Mouse (Mus musculus): ENCODE results near the gene Pafah1b2. TPM values are rescaled to one million over a fixed set of nuclear protein-coding genes. Genes with fewer than 3 reads are reported as not detected.
A peak's percentile ranks its signal among the peaks of the same experiment; 100 is the strongest.

Pafah1b2 gene
- polyA plus RNA-seq, 1 experiment from 2014 or later = 220 TPM

DNA sequence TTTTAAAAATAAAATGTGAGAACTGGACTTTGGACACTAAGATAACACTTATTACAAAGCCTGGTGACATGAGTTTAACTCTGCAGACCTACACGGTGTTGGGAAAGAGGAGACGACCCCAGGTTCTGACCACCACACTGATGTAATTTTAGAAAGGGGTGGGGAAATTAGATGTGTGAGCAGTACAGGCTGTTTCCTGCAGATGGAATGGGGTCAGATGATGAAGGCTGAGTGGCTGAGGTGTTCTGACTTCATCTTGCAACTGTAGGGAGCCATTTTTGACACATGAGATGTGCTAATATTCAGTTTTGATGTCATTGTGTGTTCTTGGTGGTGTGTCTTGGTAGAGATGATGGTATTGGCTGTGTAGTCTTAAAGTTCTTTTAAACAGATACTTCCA is 28.7 kb upstream of the Pafah1b2 start:
- no peak overlapping the region for H3K4me3 ChIP-seq (replicated peaks)
- no peak overlapping the region for H3K27ac ChIP-seq
- no peaks in the 10 kb centered on the region for H3K9me3 ChIP-seq
- peaks cover 9% of the 10 kb centered on the region; the same call in 1 of the 2 replicates for H3K36me3 ChIP-seq
- H3K4me2 ChIP-seq = no peak overlapping the region
- WGBS = 72% methylated on average over 2 of the region's 2 CpGs
- no peak overlapping the region for H3K9ac ChIP-seq (replicated peaks)
- H3K27me3 ChIP-seq = no peaks in the 10 kb centered on the region
- H3K4me1 ChIP-seq (replicated peaks) = no peaks in the 10 kb centered on the region
- no peak for ATAC-seq (ENCODE audit: insufficient number of reproducible peaks, insufficient read depth, low FRiP score, low TSS enrichment, low read depth)

DNA sequence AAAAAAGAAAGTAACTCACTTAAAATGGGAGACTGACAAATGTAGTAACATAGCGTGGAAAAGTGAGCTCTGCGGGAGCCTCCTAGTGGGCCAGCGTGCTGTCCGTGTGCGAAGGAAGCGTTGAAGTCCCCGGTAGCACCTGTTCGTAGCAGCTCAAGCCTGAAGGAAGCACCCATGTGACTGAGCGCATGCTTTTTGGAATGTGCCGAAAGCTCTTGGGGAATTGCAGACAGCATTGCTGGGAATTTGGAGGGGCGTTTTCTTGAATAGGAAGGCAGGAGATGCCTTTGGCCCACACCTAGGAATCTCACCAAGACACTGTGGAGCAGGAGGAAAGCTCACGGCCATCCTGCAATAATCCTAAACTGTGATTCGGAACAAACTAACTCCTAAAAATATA is 26.3 kb upstream of the Pafah1b2 start:
- Histone ChIP-seq H3K4me1 (replicated peaks) (peaks cover 13% of the 10 kb centered on the region), H3K36me3 (peaks cover 9% of the 10 kb centered on the region; the same call in 1 of the 2 replicates), H3K27ac (no peak overlapping the region), H3K9me3 (no peaks in the 10 kb centered on the region), H3K9ac (replicated peaks) (no peak overlapping the region), H3K4me3 (replicated peaks) (no peak overlapping the region), H3K4me2 (no peak overlapping the region), H3K27me3 (no peaks in the 10 kb centered on the region)
- no peak for ATAC-seq (ENCODE audit: insufficient number of reproducible peaks, insufficient read depth, low FRiP score, low TSS enrichment, low read depth)
- WGBS = 94% methylated on average over 13 of the region's 13 CpGs

DNA sequence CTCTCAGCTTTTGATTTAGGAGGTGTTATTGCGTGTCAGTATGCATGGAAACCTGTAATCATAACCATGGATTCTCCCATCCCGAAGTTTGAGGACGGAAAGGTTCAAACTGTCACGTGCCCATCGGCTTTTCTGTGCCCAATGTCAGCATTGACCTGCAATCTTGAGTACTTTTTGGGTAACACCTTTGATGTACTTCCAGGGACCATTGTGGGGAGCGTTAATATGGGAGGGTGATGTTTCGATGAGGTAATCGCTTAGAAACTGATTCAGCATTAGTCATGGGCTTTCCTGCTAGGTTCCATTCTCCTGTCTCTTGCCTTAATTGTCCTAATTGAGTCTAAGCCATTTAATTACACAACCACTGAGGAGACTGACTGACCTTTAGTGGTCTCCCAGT is 24.4 kb upstream of the Pafah1b2 start:
- WGBS = 97% methylated on average over 8 of the region's 8 CpGs
- ATAC-seq (ENCODE audit: insufficient number of reproducible peaks, insufficient read depth, low FRiP score, low TSS enrichment, low read depth) = no peak
- no peaks in the 10 kb centered on the region for H3K27me3 ChIP-seq
- no peak overlapping the region for H3K9ac ChIP-seq (replicated peaks)
- no peak overlapping the region for H3K4me3 ChIP-seq (replicated peaks)
- peaks cover 9% of the 10 kb centered on the region; the same call in 1 of the 2 replicates for H3K36me3 ChIP-seq
- no peak overlapping the region for H3K4me2 ChIP-seq
- H3K4me1 ChIP-seq (replicated peaks) = peaks cover 27% of the 10 kb centered on the region
- H3K27ac ChIP-seq = no peak overlapping the region
- no peaks in the 10 kb centered on the region for H3K9me3 ChIP-seq

DNA sequence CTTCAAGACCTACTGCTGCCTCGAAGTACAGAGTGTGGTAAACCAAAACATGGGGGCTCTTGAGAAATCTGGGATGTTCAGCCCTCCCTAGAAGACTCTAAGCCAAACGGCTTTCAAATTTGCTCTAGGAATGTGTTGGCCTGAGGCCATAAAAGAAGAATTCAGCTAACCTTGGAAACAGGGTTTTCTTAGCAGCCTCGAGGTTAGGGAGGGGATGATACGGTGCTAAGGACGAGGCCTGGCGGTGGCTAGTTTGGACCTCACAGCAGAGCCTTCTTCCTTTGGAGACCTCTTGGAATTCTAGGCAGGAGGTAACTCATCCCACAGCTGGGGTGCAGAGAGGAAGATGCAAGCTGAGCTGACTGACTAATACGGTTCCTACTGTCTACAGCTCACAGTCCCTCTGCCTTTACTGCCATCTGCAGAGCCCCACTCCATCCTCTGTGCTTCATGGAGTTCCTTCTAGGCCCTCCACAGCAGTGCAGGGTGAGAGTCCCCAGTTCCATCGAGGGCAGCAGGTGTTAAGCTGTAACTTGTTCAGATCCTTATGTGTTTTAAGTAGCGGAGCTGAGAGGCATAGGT is 22.9 kb upstream of the Pafah1b2 start:
- Histone ChIP-seq H3K9me3 (no peaks in the 10 kb centered on the region), H3K27ac (peak overlapping the region; percentile 31; the same call in 1 of the 2 replicates), H3K36me3 (peaks cover 7% of the 10 kb centered on the region; the same call in 1 of the 2 replicates), H3K4me2 (no peak overlapping the region), H3K27me3 (no peaks in the 10 kb centered on the region), H3K4me1 (replicated peaks) (peaks cover 41% of the 10 kb centered on the region), H3K4me3 (replicated peaks) (no peak overlapping the region), H3K9ac (replicated peaks) (no peak overlapping the region)
- WGBS = 57% methylated on average over 9 of the region's 9 CpGs
- no peak for ATAC-seq (ENCODE audit: insufficient number of reproducible peaks, insufficient read depth, low FRiP score, low TSS enrichment, low read depth)

DNA sequence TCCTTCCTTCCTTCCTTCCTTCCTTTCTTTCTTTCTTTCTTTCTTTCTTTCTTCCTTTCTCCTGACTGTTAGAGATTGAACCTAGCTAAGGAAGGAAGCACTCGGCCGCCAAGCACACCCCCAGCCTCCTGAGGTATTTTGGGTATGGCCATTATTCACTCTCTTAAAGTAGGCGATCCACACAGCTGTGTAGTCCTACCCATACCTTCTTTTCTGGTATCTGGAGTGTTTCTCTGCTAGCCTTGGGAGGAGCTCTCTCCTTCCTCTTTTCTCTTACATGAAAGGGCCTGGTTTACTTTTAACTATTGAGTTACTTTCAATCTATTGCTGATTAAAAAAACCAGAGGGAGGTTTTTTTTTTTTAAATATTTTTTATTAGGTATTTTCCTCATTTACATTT is 21.4 kb upstream of the Pafah1b2 start:
- 79% methylated on average over 3 of the region's 3 CpGs for WGBS

DNA sequence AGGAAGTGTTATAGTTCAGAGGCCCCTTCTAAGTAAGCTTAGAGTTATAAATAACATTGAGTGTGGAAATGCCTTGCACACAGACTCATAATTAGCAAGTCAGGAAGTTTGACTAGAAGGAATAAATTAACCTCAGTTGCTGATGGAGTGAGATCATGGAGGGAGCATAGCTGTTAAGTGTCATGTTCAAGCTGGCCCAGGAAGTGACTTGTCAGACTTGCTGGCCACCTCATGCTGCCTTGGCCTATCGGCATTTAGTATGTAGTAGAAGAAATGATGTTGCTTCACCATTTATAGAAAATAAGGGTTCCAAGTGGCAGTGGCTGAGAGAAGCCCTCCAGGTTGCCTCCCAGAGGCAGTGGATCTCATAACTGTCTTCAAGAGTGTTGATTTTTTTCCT is 20.6 kb upstream of the Pafah1b2 start:
- H3K4me2 ChIP-seq = no peak overlapping the region
- H3K36me3 ChIP-seq = no peaks in the 10 kb centered on the region
- WGBS = 19% methylated on average over 1 of the region's 1 CpGs
- no peak overlapping the region for H3K9ac ChIP-seq (replicated peaks)
- no peaks in the 10 kb centered on the region for H3K9me3 ChIP-seq
- no peaks in the 10 kb centered on the region for H3K27me3 ChIP-seq
- H3K4me3 ChIP-seq (replicated peaks) = no peak overlapping the region
- no peak overlapping the region for H3K27ac ChIP-seq
- peaks cover 53% of the 10 kb centered on the region for H3K4me1 ChIP-seq (replicated peaks)
- no peak for ATAC-seq (ENCODE audit: insufficient number of reproducible peaks, insufficient read depth, low FRiP score, low TSS enrichment, low read depth)

More for the DNA sequence above, 21.4 kb upstream of the Pafah1b2 start:
- Histone ChIP-seq H3K9ac (replicated peaks) (no peak overlapping the region), H3K9me3 (no peaks in the 10 kb centered on the region), H3K4me2 (no peak overlapping the region), H3K27me3 (no peaks in the 10 kb centered on the region), H3K27ac (no peak overlapping the region), H3K36me3 (no peaks in the 10 kb centered on the region), H3K4me3 (replicated peaks) (no peak overlapping the region), H3K4me1 (replicated peaks) (peaks cover 51% of the 10 kb centered on the region)
- no peak for ATAC-seq (ENCODE audit: insufficient number of reproducible peaks, insufficient read depth, low FRiP score, low TSS enrichment, low read depth)

DNA sequence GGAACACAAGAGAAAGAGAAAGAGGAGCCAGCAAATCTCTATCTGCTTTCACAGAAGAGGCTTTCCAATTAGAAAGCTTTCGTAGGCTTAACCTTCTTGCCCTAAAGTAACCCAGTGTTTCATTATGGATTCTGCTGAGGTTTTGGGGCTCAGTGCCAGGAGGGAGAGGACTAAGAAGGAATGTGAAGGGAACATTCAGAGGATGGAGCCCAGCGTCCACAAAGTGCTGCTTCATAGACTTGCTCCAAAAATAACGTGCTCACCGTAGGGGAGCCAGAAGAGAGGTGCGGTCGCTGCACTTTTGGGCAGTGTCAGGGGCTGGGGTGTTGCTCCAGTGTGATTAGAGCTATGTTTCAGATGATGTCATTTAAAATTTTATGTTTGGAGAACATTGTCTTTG is 19.7 kb upstream of the Pafah1b2 start:
- H3K9me3 ChIP-seq = no peaks in the 10 kb centered on the region
- H3K27ac ChIP-seq = no peak overlapping the region
- no peaks in the 10 kb centered on the region for H3K36me3 ChIP-seq
- peaks cover 57% of the 10 kb centered on the region for H3K4me1 ChIP-seq (replicated peaks)
- H3K4me3 ChIP-seq (replicated peaks) = no peak overlapping the region
- ATAC-seq (ENCODE audit: insufficient number of reproducible peaks, insufficient read depth, low FRiP score, low TSS enrichment, low read depth) = no peak
- H3K27me3 ChIP-seq = no peaks in the 10 kb centered on the region
- no peak overlapping the region for H3K9ac ChIP-seq (replicated peaks)
- peak overlapping the region; percentile 15; the same call in 1 of the 2 replicates for H3K4me2 ChIP-seq
- WGBS = 70% methylated on average over 6 of the region's 6 CpGs

DNA sequence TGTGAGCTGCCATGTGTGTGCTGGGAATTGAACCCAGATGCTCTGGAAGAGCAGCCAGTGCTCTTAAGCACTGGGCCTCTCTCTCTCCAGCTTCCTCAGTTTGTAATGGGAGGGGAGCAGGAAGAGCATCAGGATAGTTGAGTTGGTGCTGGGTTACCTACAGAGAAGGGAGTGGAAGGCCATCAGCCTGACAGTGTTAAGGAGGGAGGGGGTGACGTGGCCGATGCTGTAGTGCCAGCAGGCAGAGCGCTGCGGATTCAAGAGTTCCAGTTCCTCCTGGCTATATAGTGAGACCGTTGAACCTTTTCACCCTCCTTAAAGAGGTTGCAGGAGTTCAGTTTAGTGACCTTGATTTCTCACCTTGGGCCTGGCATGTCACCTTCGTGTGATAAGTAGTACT is 18.5 kb upstream of the Pafah1b2 start:
- Histone ChIP-seq H3K36me3 (no peaks in the 10 kb centered on the region), H3K27ac (no peak overlapping the region), H3K27me3 (no peaks in the 10 kb centered on the region), H3K4me1 (replicated peaks) (peaks cover 57% of the 10 kb centered on the region), H3K4me2 (no peak overlapping the region), H3K4me3 (replicated peaks) (no peak overlapping the region), H3K9ac (replicated peaks) (no peak overlapping the region), H3K9me3 (no peaks in the 10 kb centered on the region)
- 51% methylated on average over 6 of the region's 6 CpGs for WGBS
- no peak for ATAC-seq (ENCODE audit: insufficient number of reproducible peaks, insufficient read depth, low FRiP score, low TSS enrichment, low read depth)

DNA sequence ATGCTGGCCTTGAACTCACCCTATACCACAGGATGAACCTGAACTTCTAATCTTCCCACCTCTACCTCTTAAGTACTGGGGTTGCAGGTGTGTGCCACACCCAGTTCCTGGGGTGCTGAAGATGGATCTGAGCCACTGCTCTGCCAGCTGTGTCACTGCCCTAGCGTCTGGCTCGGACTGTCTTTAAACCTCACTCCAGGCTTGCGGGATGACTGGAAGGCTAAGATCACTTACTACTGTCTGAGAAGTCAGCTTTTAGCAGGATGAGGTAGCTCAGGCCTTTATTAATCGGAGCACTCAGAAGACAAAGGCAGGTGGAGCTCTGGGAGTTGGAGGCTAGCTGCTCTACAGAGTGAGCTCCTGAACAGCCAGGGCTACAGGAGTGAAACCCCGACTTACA is 17.7 kb upstream of the Pafah1b2 start:
- Histone ChIP-seq H3K4me3 (replicated peaks) (no peak overlapping the region), H3K9me3 (no peaks in the 10 kb centered on the region), H3K9ac (replicated peaks) (no peak overlapping the region), H3K4me2 (no peak overlapping the region), H3K36me3 (no peaks in the 10 kb centered on the region), H3K27me3 (no peaks in the 10 kb centered on the region), H3K27ac (no peak overlapping the region), H3K4me1 (replicated peaks) (peaks cover 50% of the 10 kb centered on the region)
- WGBS = 76% methylated on average over 5 of the region's 5 CpGs
- ATAC-seq (ENCODE audit: insufficient number of reproducible peaks, insufficient read depth, low FRiP score, low TSS enrichment, low read depth) = no peak

DNA sequence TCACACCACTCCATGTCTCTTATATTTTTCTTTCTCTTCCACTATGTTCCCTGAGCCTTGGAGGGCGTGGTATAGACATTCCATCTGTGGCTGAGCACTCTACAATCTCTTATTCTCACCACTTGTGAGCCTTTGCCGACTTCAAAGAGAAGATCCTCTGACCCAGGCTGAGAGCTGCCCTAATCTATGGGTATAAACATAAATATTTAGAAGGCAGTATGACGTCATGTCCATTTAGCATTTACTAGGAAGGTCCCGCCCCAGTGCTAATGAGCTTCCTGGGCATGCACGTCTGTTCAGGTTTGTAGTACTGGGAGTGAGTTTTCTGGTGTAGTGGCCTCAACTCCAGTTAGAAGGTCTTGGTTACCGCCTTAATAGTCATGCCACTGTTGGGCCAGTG is 17.0 kb upstream of the Pafah1b2 start:
- ATAC-seq (ENCODE audit: insufficient number of reproducible peaks, insufficient read depth, low FRiP score, low TSS enrichment, low read depth) = no peak
- no peak overlapping the region for H3K27ac ChIP-seq
- no peak overlapping the region for H3K4me2 ChIP-seq
- H3K36me3 ChIP-seq = no peaks in the 10 kb centered on the region
- H3K27me3 ChIP-seq = no peaks in the 10 kb centered on the region
- H3K9me3 ChIP-seq = no peaks in the 10 kb centered on the region
- WGBS = 62% methylated on average over 6 of the region's 6 CpGs
- no peak overlapping the region for H3K9ac ChIP-seq (replicated peaks)
- no peak overlapping the region for H3K4me3 ChIP-seq (replicated peaks)
- H3K4me1 ChIP-seq (replicated peaks) = peaks cover 44% of the 10 kb centered on the region

DNA sequence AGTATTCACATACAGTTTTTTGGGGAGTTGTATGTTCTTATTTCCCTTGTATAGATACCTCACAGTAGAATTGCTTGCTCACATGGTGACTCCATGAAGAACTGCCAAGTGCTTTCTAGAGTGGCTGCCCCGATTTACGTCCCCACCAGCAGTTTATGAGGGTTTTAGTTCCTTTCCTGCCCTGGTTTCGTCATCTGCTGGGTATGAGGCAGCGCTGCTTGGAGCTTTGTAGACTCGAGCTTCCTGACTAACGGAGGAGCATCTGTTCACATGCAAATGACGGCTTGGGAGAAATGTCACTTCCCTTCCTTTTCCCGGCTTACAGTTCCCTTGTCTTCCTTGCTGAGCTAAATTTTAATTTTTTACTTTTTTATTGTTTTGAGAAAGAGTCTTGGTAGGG is 15.5 kb upstream of the Pafah1b2 start:
- ATAC-seq (ENCODE audit: insufficient number of reproducible peaks, insufficient read depth, low FRiP score, low TSS enrichment, low read depth) = no peak
- no peaks in the 10 kb centered on the region for H3K9me3 ChIP-seq
- no peak overlapping the region for H3K4me2 ChIP-seq
- 24% methylated on average over 8 of the region's 8 CpGs for WGBS
- H3K4me1 ChIP-seq (replicated peaks) = peaks cover 46% of the 10 kb centered on the region
- H3K36me3 ChIP-seq = no peaks in the 10 kb centered on the region
- H3K27me3 ChIP-seq = no peaks in the 10 kb centered on the region
- no peak overlapping the region for H3K4me3 ChIP-seq (replicated peaks)
- no peak overlapping the region for H3K9ac ChIP-seq (replicated peaks)
- H3K27ac ChIP-seq = no peak overlapping the region
